In genomic region chr10:84641576-84641975, GRCm38 (mm10) we compare ENCODE assay signal across 14 mouse cellular contexts. TPM values are rescaled to one million over a fixed set of nuclear protein-coding genes. Genes with fewer than 3 reads are reported as not detected.
DNase-seq lines count a peak whose midpoint lies in the region; ATAC-seq and TF ChIP-seq lines count a peak whose summit lies in the region.
"Had no signal": no experiment of that assay in that cellular context is flagged by ENCODE, and none has a peak within 500 bp of the region (broad histone marks: within the 10 kb centered on the region; RNA-seq: fewer than 3 reads in every experiment).

No protein-coding gene starts in this region.

- H3K27ac ChIP-seq in hindbrain, postnatal 0 days: no peak overlapping the region
- H3K27ac ChIP-seq in hindbrain, embryonic 10.5 days: no peak overlapping the region
- no peak overlapping the region for H3K27ac ChIP-seq in lung, embryonic 14.5 days (ENCODE audit: low read depth)
- H3K27ac ChIP-seq in embryonic facial prominence, embryonic 14.5 days (replicated peaks; ENCODE audit: low read depth, low read length): no peak overlapping the region
- H3K27ac ChIP-seq: midbrain, embryonic 10.5 days; neural tube, embryonic 12.5 days had no signal

- ATAC-seq in hindbrain, postnatal 0 days: no peak
- ATAC-seq in lung, embryonic 14.5 days (ENCODE audit: insufficient read depth): peak; percentile 31; the same call in 1 of the 2 replicates
- no peak for ATAC-seq in embryonic facial prominence, embryonic 14.5 days (ENCODE audit: low read depth)
- no peak for ATAC-seq in erythroblast, adult 5-6 weeks (replicated peaks; ENCODE audit: low FRiP score, poor library complexity, severe bottlenecking)

- 75% methylated on average over 2 of the region's 2 CpGs for WGBS in hindbrain, postnatal 0 days
- WGBS in hindbrain, embryonic 10.5 days: 87% methylated on average over 2 of the region's 2 CpGs
- WGBS in lung, embryonic 14.5 days: 37% methylated on average over 2 of the region's 2 CpGs
- 84% methylated on average over 2 of the region's 2 CpGs for WGBS in embryonic facial prominence, embryonic 14.5 days

- H3K36me3 ChIP-seq in hindbrain, postnatal 0 days (ENCODE audit: insufficient read depth, low read length): 0 out of 2 replicates have a peak, but pooled peaks cover 13% of the 10 kb centered on the region
- peaks cover 61% of the 10 kb centered on the region for H3K36me3 ChIP-seq in hindbrain, embryonic 10.5 days
- peaks cover 24% of the 10 kb centered on the region for H3K36me3 ChIP-seq in lung, embryonic 14.5 days (ENCODE audit: insufficient read depth)
- peaks cover 46% of the 10 kb centered on the region for H3K36me3 ChIP-seq in embryonic facial prominence, embryonic 14.5 days (ENCODE audit: control insufficient read depth, insufficient read depth, low read length)

- no peak overlapping the region for H3K4me2 ChIP-seq in hindbrain, postnatal 0 days (ENCODE audit: low read depth, low read length)
- H3K4me2 ChIP-seq in lung, embryonic 14.5 days: no peak overlapping the region
- H3K4me2 ChIP-seq in embryonic facial prominence, embryonic 14.5 days (ENCODE audit: low read depth, low read length): no peak overlapping the region
- H3K4me2 ChIP-seq: neural tube, embryonic 12.5 days had no signal

- DNase-seq in embryo, embryonic 10.5 days (ENCODE audit: low spot score): peak; percentile 53
- no peak for DNase-seq in embryo, embryonic 9.5 days (ENCODE audit: extremely low spot score)
- DNase-seq in hindbrain, postnatal 0 days (ENCODE audit: low spot score): peak; percentile 73
- DNase-seq in hindbrain, embryonic 10.5 days (ENCODE audit: low spot score): no peak
- peak; percentile 79 for DNase-seq in lung, embryonic 14.5 days
- DNase-seq in lung, postnatal 25 days (ENCODE audit: low spot score): no peak
- peak; percentile 18 for DNase-seq in embryonic facial prominence, embryonic 14.5 days (ENCODE audit: low spot score)
- DNase-seq: adrenal gland, postnatal 14 days; cerebellum, postnatal 25 days; layer of hippocampus, adult 9-11 months; thymus, postnatal 14 days had no signal

- H3K4me3 ChIP-seq in hindbrain, postnatal 0 days (ENCODE audit: low read length): no peak overlapping the region
- no peak overlapping the region for H3K4me3 ChIP-seq in hindbrain, embryonic 10.5 days
- no peak overlapping the region for H3K4me3 ChIP-seq in lung, embryonic 14.5 days (ENCODE audit: low read depth, low read length)
- no peak overlapping the region for H3K4me3 ChIP-seq in embryonic facial prominence, embryonic 14.5 days (ENCODE audit: low read depth, low read length)
- H3K4me3 ChIP-seq: midbrain, embryonic 10.5 days; neural tube, embryonic 12.5 days had no signal

- H3K4me1 ChIP-seq in hindbrain, postnatal 0 days (ENCODE audit: insufficient read depth, low read length): no peaks in the 10 kb centered on the region; the same call in 1 of the 2 replicates
- H3K4me1 ChIP-seq in hindbrain, embryonic 10.5 days (replicated peaks): no peaks in the 10 kb centered on the region; the same call in 1 of the 2 replicates
- no peaks in the 10 kb centered on the region for H3K4me1 ChIP-seq in lung, embryonic 14.5 days (ENCODE audit: insufficient read depth)
- H3K4me1 ChIP-seq in embryonic facial prominence, embryonic 14.5 days (ENCODE audit: control insufficient read depth, insufficient read depth, low read length): no peaks in the 10 kb centered on the region
- H3K4me1 ChIP-seq: neural tube, embryonic 12.5 days had no signal

- H3K9ac ChIP-seq in hindbrain, postnatal 0 days (replicated peaks; ENCODE audit: low read length): no peak overlapping the region
- no peak overlapping the region for H3K9ac ChIP-seq in lung, embryonic 14.5 days
- H3K9ac ChIP-seq in embryonic facial prominence, embryonic 14.5 days (ENCODE audit: low read depth, low read length): no peak overlapping the region
- H3K9ac ChIP-seq: neural tube, embryonic 12.5 days had no signal

- no peaks in the 10 kb centered on the region for H3K9me3 ChIP-seq in hindbrain, postnatal 0 days (ENCODE audit: low read length)
- H3K9me3 ChIP-seq in hindbrain, embryonic 10.5 days: no peaks in the 10 kb centered on the region
- H3K9me3 ChIP-seq in lung, embryonic 14.5 days (ENCODE audit: low read depth, low read length): no peaks in the 10 kb centered on the region
- H3K9me3 ChIP-seq in embryonic facial prominence, embryonic 14.5 days (ENCODE audit: control insufficient read depth, low read length): no peaks in the 10 kb centered on the region
- H3K9me3 ChIP-seq: midbrain, embryonic 10.5 days; neural tube, embryonic 12.5 days had no signal

- TF ChIP-seq CTCF in hindbrain, postnatal 0 days (IDR thresholded peaks at IDR 0.05; ENCODE audit: low read depth): peak; percentile 62
- peak; percentile 55 for TF ChIP-seq CTCF in lung, embryonic 14.5 days (IDR thresholded peaks at IDR 0.05; ENCODE audit: low read depth)

- H3K27me3 ChIP-seq in hindbrain, postnatal 0 days (ENCODE audit: insufficient read depth, low read length): no peaks in the 10 kb centered on the region
- H3K27me3 ChIP-seq in hindbrain, embryonic 10.5 days (ENCODE audit: insufficient read depth, poor library complexity, severe bottlenecking): no peaks in the 10 kb centered on the region
- no peaks in the 10 kb centered on the region for H3K27me3 ChIP-seq in lung, embryonic 14.5 days (ENCODE audit: insufficient read depth, low read length)
- H3K27me3 ChIP-seq in embryonic facial prominence, embryonic 14.5 days (replicated peaks; ENCODE audit: control insufficient read depth, insufficient read depth, low read length): no peaks in the 10 kb centered on the region
- H3K27me3 ChIP-seq: neural tube, embryonic 12.5 days had no signal

RNA-seq across cellular contexts. Expression of gene Polr3b, which starts 19.5 kb away (rescaled TPM):
- 7.8 and 11.1 TPM in 2 replicates for total RNA-seq in hindbrain, postnatal 0 days (2014; rRNA removed)
- polyA plus RNA-seq in hindbrain, postnatal 0 days (2015; fragmentation: Nextera tagmentation; extraction: Ambion mirVana): 8.7 and 10.1 TPM in 2 replicates
- 13.2 and 15.6 TPM in 2 replicates for polyA plus RNA-seq in hindbrain, embryonic 10.5 days (2016; fragmentation: Nextera tagmentation; extraction: Ambion mirVana)
- polyA plus RNA-seq in lung, embryonic 14.5 days (2014; fragmentation: Nextera tagmentation; extraction: Ambion mirVana): 15.7 and 16.4 TPM in 2 replicates
- 10.9 and 15.7 TPM in 2 replicates for polyA plus RNA-seq in embryonic facial prominence, embryonic 14.5 days (2014; fragmentation: Nextera tagmentation; extraction: Ambion mirVana)
- 44.1 and 50.5 TPM in 2 replicates for total RNA-seq in erythroblast, adult 5-6 weeks (2015; ENCODE audit: low replicate concordance)
- 81.8 and 274 TPM in 2 replicates for total RNA-seq in erythroblast, adult 5-6 weeks (2017; ENCODE audit: low replicate concordance)

Comparison
In these comparisons a context has a peak if more than half of its experiments do, and no peak if none do; other contexts are left out.
1. DNase-seq: peak in embryo, embryonic 10.5 days (single experiment), hindbrain, postnatal 0 days (single experiment), lung, embryonic 14.5 days (single experiment) and embryonic facial prominence, embryonic 14.5 days (single experiment); none in embryo, embryonic 9.5 days (single experiment), hindbrain, embryonic 10.5 days (single experiment) and lung, postnatal 25 days (single experiment).